Mouse (Mus musculus) embryonic facial prominence, embryonic 12.5 days (tissue): ENCODE results near the gene Phlda3. TPM values are rescaled to one million over a fixed set of nuclear protein-coding genes. Genes with fewer than 3 reads are reported as not detected.

ENCODE experiments used
- ATAC-seq: fragments of 200-750 bp; cut with Nextera tagmentation; 2 replicates; pipeline ENCODE4 v1.8.0; 2017; ENCODE audit not compliant: insufficient number of reproducible peaks, insufficient read depth, low FRiP score, low TSS enrichment
- H3K27ac ChIP-seq: fragments of 300-500 bp; sonication (generic); 2 replicates; pipeline ENCODE4 v1.5.1; 2016; ENCODE audit warnings: mild to moderate bottlenecking
- H3K27me3 ChIP-seq: fragments of 300-500 bp; sonication (generic); 2 replicates; pipeline ENCODE4 v1.6.1; 2016; ENCODE audit warnings: mild to moderate bottlenecking, moderate library complexity
- H3K36me3 ChIP-seq: fragments of 300-500 bp; sonication (generic); 2 replicates; pipeline ENCODE4 v1.6.1; 2016; ENCODE audit warnings: mild to moderate bottlenecking
- H3K4me1 ChIP-seq: fragments of 300-500 bp; sonication (generic); 2 replicates; pipeline ENCODE4 v1.6.1; 2016
- H3K4me2 ChIP-seq: fragments of 300-500 bp; sonication (generic); replicated peaks from 2 replicates; pipeline ENCODE4 v1.6.1; 2016; ENCODE audit warnings: mild to moderate bottlenecking, moderate library complexity
- H3K4me3 ChIP-seq: fragments of 300-500 bp; sonication (generic); 2 replicates; pipeline ENCODE4 v1.5.1; 2016; ENCODE audit warnings: mild to moderate bottlenecking
- H3K9ac ChIP-seq: fragments of 300-500 bp; sonication (generic); 2 replicates; pipeline ENCODE4 v1.6.1; 2016; ENCODE audit warnings: mild to moderate bottlenecking, moderate library complexity
- H3K9me3 ChIP-seq: fragments of 300-500 bp; sonication (generic); 2 replicates; pipeline ENCODE4 v1.6.1; 2016; ENCODE audit warnings: mild to moderate bottlenecking, moderate library complexity
- WGBS: fragments of 180-500 bp; shearing (Covaris S2); methylation state at CpG from one replicate; pipeline ENCODE4 v1.1.7; 2016; 5-methylcytosine and 5-hydroxymethylcytosine counted together
- polyA plus RNA-seq: library from polyadenylated mRNA; unstranded; fragments of >200 nt; fragmentation: Nextera tagmentation; extraction: Ambion mirVana; gene quantifications from 2 replicates; pipeline ENCODE4 v1.2.1, GENCODE M21; 2016

Gene Phlda3
- polyA plus RNA-seq, 1 experiment from 2014 or later: 52.8 TPM

DNA sequence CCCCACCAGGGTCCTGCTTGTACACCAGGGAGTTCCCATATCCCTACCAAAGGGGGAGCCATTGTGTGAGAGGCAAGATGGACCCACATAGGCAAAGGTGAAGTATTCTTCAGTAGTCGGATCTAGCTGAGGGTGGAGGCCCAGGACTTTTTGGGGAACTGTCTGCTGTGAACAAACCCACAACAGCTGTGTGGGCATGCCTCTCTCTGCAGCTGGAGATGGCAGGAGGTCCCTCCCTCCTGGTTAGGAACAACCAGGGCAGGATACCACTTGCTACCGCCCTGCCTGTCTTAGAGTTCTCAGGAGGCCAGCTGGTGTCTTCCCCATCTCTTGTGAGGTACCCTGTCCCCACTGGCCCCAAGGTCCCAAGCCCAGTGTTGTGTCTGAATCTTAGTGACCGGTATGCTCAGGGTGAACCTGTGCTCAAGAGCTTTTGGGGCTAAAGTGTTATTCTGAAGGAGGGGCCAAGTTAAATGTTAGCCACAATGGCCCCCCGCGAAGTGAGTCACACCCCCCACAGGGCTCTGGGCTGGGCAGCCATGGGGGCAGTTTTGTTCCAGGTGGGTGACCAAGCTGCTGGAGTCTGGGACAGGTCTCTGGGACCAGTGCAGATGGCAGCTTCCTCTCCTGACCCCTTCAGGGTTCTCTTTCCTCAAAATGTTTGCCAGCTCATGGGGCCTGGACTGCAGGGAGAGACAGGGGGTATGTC is 47.9 kb downstream of the Phlda3 start:
- Histone ChIP-seq H3K27me3 (peaks cover 29% of the 10 kb centered on the region), H3K27ac (no peak overlapping the region), H3K4me3 (no peak overlapping the region), H3K4me2 (no peak overlapping the region), H3K9me3 (no peaks in the 10 kb centered on the region), H3K36me3 (no peaks in the 10 kb centered on the region), H3K9ac (no peak overlapping the region), H3K4me1 (peaks cover 3% of the 10 kb centered on the region; the same call in 1 of the 2 replicates)
- WGBS: 83% methylated on average over 5 of the region's 5 CpGs
- no peak for ATAC-seq

GRCm38 (mm10) chr1:135814531-135814930 is 48.6 kb downstream of the Phlda3 start:
- H3K27me3 ChIP-seq: peaks cover 36% of the 10 kb centered on the region
- H3K9me3 ChIP-seq: no peaks in the 10 kb centered on the region
- 75% methylated on average over 5 of the region's 5 CpGs for WGBS
- no peak overlapping the region for H3K4me3 ChIP-seq
- no peak overlapping the region for H3K27ac ChIP-seq
- H3K4me2 ChIP-seq: no peak overlapping the region
- ATAC-seq: no peak
- no peak overlapping the region for H3K9ac ChIP-seq
- H3K4me1 ChIP-seq: peaks cover 4% of the 10 kb centered on the region; the same call in 1 of the 2 replicates
- no peaks in the 10 kb centered on the region for H3K36me3 ChIP-seq

GRCm38 (mm10) chr1:135817595-135817994 is 51.7 kb downstream of the Phlda3 start:
- WGBS: 50% methylated on average over 4 of the region's 4 CpGs
- no peak overlapping the region for H3K27ac ChIP-seq
- H3K4me1 ChIP-seq: peaks cover 4% of the 10 kb centered on the region; the same call in 1 of the 2 replicates
- peaks cover 51% of the 10 kb centered on the region for H3K27me3 ChIP-seq
- H3K4me3 ChIP-seq: no peak overlapping the region
- H3K36me3 ChIP-seq: no peaks in the 10 kb centered on the region
- no peak overlapping the region for H3K4me2 ChIP-seq
- H3K9ac ChIP-seq: no peak overlapping the region
- no peak for ATAC-seq
- H3K9me3 ChIP-seq: no peaks in the 10 kb centered on the region

DNA sequence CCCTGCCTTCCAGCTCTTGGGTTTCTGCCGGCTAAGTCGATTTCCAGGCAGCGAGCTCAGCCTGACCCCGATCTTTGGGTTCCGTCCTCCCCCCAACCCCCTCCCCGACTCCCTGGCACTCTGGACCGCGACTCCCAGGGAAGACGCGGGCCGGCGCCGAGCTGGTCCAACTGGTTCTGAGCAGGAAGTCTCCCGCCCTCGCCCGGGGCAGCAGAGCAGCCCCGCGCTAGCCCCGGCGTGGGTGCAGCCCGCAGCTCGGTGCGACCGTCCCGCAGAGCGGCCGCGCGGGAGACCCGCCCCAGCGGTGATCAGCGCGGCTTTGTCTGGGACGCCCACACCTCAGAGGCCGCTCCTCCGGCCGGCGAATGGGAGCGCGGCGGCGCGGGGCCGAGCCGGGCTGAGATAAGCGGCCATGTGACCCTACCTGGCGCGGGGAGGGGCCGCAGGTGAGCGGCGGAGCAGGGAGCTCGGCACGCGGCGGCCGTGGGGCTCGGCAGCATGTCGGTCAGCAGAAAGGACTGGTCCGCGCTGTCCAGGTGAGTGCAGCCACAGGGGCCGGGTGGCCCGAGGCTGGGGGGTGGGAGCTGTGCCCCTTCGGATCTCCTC is 52.7 kb downstream of the Phlda3 start, which contains the start of gene Lad1:
Lad1 (plus strand) TSS at position 118 of the 606 bp plus-strand sequence.
- 1% methylated on average over 63 of the region's 63 CpGs for WGBS
- no peaks in the 10 kb centered on the region for H3K36me3 ChIP-seq
- H3K9me3 ChIP-seq: no peaks in the 10 kb centered on the region
- ATAC-seq: peak; percentile 17; the same call in 1 of the 2 replicates
- peaks cover 4% of the 10 kb centered on the region; the same call in 1 of the 2 replicates for H3K4me1 ChIP-seq
- peak within 1 kb of the TSS; percentile 53 for H3K4me3 ChIP-seq
- no peak within 1 kb of the TSS for H3K27ac ChIP-seq
- H3K9ac ChIP-seq: peak within 1 kb of the TSS; percentile 55
- H3K27me3 ChIP-seq: peaks cover 51% of the 10 kb centered on the region
- peak within 1 kb of the TSS; percentile 97 for H3K4me2 ChIP-seq

Other genes starting within 250 kb of the Phlda3 start
- gene Nav1, start 158.8 kb upstream of the Phlda3 start, polyA plus RNA-seq: 18.6 and 19.6 TPM in 2 replicates
- 75.1 and 78.9 TPM in 2 replicates for gene Csrp1, start 46.1 kb upstream of the Phlda3 start, polyA plus RNA-seq
- 48.6 and 66.8 TPM in 2 replicates for gene Tnni1, start 13.3 kb downstream of the Phlda3 start, polyA plus RNA-seq
- 6.6 TPM in 2 replicates for gene Lad1, start 52.5 kb downstream of the Phlda3 start, polyA plus RNA-seq
- 23.0 and 27.7 TPM in 2 replicates for gene Tnnt2, start 70.2 kb downstream of the Phlda3 start, polyA plus RNA-seq
- gene Pkp1, start 153.1 kb downstream of the Phlda3 start, polyA plus RNA-seq: 1.7 and 1.9 TPM in 2 replicates
- gene Igfn1, start 240.2 kb downstream of the Phlda3 start, polyA plus RNA-seq: 0.09 TPM in 1 of 2 replicates, not detected in the other
- gene Tmem9, start 242.0 kb downstream of the Phlda3 start, polyA plus RNA-seq: 172 and 173 TPM in 2 replicates